Mouse (Mus musculus) hindbrain, embryonic 15.5 days (tissue): Measurements from ENCODE around the gene Pfn1. TPM values are rescaled to one million over a fixed set of nuclear protein-coding genes. Genes with fewer than 3 reads are reported as not detected.

Experiments
- polyA plus RNA-seq: library from polyadenylated mRNA; unstranded; fragments of >200 nt; fragmentation: Nextera tagmentation; extraction: Ambion mirVana; gene quantifications from 2 replicates; pipeline ENCODE4 v1.2.1, GENCODE M21; 2015

Pfn1 gene
- polyA plus RNA-seq, 1 experiment from 2014 or later: 792 TPM

Other genes with a start within 250 kb of the Pfn1 start
- 30.7 and 33.6 TPM in 2 replicates for gene Pelp1, start 244.6 kb downstream of the Pfn1 start, polyA plus RNA-seq
- gene Arrb2, start 222.0 kb downstream of the Pfn1 start, polyA plus RNA-seq: 50.3 and 57.5 TPM in 2 replicates
- 45.6 and 49.2 TPM in 2 replicates for gene Med11, start 202.7 kb downstream of the Pfn1 start, polyA plus RNA-seq
- 0.77 and 0.90 TPM in 2 replicates for gene Zmynd15, start 195.2 kb downstream of the Pfn1 start, polyA plus RNA-seq
- gene Cxcl16, start 194.7 kb downstream of the Pfn1 start, polyA plus RNA-seq: 5.2 and 6.1 TPM in 2 replicates
- gene Tm4sf5, start 149.4 kb downstream of the Pfn1 start, polyA plus RNA-seq: 3.4 and 4.0 TPM in 2 replicates
- gene Vmo1, start 140.0 kb downstream of the Pfn1 start, polyA plus RNA-seq: 0.42 TPM in 1 of 2 replicates, not detected in the other
- 0.21 and 0.26 TPM in 2 replicates for gene Gltpd2, start 135.4 kb downstream of the Pfn1 start, polyA plus RNA-seq
- 763 and 792 TPM in 2 replicates for gene Psmb6, start 129.3 kb downstream of the Pfn1 start, polyA plus RNA-seq
- gene Gm40193, start 121.7 kb downstream of the Pfn1 start, polyA plus RNA-seq: not detected in 2 replicates
- 17.3 and 20.4 TPM in 2 replicates for gene Pld2, start 114.6 kb downstream of the Pfn1 start, polyA plus RNA-seq
- 18.1 and 20.5 TPM in 2 replicates for gene Mink1, start 91.8 kb downstream of the Pfn1 start, polyA plus RNA-seq
- gene 4930544D05Rik, start 38.8 kb downstream of the Pfn1 start, polyA plus RNA-seq: not detected in 2 replicates
- 0.24 and 0.51 TPM in 2 replicates for gene Chrne, start 35.4 kb downstream of the Pfn1 start, polyA plus RNA-seq
- 0.24 and 0.38 TPM in 2 replicates for gene Gp1ba, start 15.5 kb downstream of the Pfn1 start, polyA plus RNA-seq
- 94.8 and 109 TPM in 2 replicates for gene Rnf167, start 7.4 kb downstream of the Pfn1 start, polyA plus RNA-seq
- 167 and 176 TPM in 2 replicates for gene Slc25a11, start 7.2 kb downstream of the Pfn1 start, polyA plus RNA-seq
- gene Eno3, start 2.6 kb upstream of the Pfn1 start, polyA plus RNA-seq: 6.7 and 8.7 TPM in 2 replicates
- gene Spag7, start 14.8 kb upstream of the Pfn1 start, polyA plus RNA-seq: 152 and 164 TPM in 2 replicates
- 23.4 and 27.5 TPM in 2 replicates for gene Camta2, start 33.5 kb upstream of the Pfn1 start, polyA plus RNA-seq
- 1.8 and 1.9 TPM in 2 replicates for gene Inca1, start 45.5 kb upstream of the Pfn1 start, polyA plus RNA-seq
- 1.7 and 1.9 TPM in 2 replicates for gene Kif1c, start 45.9 kb upstream of the Pfn1 start, polyA plus RNA-seq
- gene Zfp3, start 109.6 kb upstream of the Pfn1 start, polyA plus RNA-seq: 15.8 and 16.1 TPM in 2 replicates
- 0.39 TPM in 1 of 2 replicates, not detected in the other for gene Scimp, start 157.9 kb upstream of the Pfn1 start, polyA plus RNA-seq
- 85.5 and 88.9 TPM in 2 replicates for gene Rabep1, start 190.1 kb upstream of the Pfn1 start, polyA plus RNA-seq